ENCODE assay signal across 8 mouse cellular contexts in the genomic region with DNA sequence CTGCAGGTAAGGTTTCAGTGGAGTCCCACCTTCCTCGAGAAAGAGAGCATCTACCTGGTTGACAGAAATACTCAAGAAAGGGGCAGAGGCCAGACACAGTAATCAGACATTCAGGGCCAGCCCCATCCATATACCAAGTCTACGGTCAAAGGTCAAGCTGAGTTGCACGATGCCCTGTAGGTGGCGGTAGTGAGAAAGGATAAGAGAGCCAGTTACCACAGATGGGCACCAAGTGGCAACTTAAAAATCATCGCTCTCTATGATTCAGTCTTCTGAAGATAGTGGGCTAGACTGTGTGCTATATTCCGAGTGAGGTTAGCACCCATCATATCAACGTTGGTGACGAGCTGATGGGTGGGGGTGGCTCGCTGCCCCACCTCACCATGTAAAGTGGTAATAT. TPM values are rescaled to one million over a fixed set of nuclear protein-coding genes. Genes with fewer than 3 reads are reported as not detected.
DNase-seq lines count a peak whose midpoint lies in the region; ATAC-seq and TF ChIP-seq lines count a peak whose summit lies in the region.

No protein-coding gene starts in this region.

- H3K4me3 ChIP-seq in embryonic fibroblast, embryonic 13.5 days (ENCODE audit: insufficient read depth, low read length), result no peak overlapping the region

- DNase-seq in heart, adult 11 months, result peak; percentile 88
- no peak for DNase-seq in heart, postnatal 25 days (ENCODE audit: low spot score)
- peak; percentile 78 for DNase-seq in A20 (ENCODE audit: low read depth, low spot score)
- peak; percentile 45 for DNase-seq in lung, postnatal 25 days (ENCODE audit: low spot score)
- peak; percentile 78 for DNase-seq in thymus, postnatal 4 days
- DNase-seq in right cerebral cortex, postnatal 36 days (ENCODE audit: low spot score in 2 of 2), result no peak

- no peak for TF ChIP-seq POLR2A in embryonic fibroblast, embryonic 13.5 days (IDR thresholded peaks at IDR 0.05; ENCODE audit: low read depth, low read length)

- peak; percentile 46 for ATAC-seq in activated CD4-positive, CD25-positive, alpha-beta regulatory T cell, adult 4 months

- no peak overlapping the region for H3K27ac ChIP-seq in embryonic fibroblast, embryonic 13.5 days (ENCODE audit: insufficient read depth, low read length)

- H3K4me1 ChIP-seq in embryonic fibroblast, embryonic 13.5 days (ENCODE audit: control insufficient read depth, insufficient read depth, low read length), result no peaks in the 10 kb centered on the region

- peak; percentile 23; the same call in 1 of the 2 replicates for TF ChIP-seq CTCF in embryonic fibroblast, embryonic 13.5 days (IDR thresholded peaks at IDR 0.05; ENCODE audit: borderline replicate concordance, insufficient read depth, low read length)

- intact Hi-C loops in heart, postnatal 25 days (cut with DNase I), result no loop called here

RNA-seq across cellular contexts. Expression of a gene that starts 32.5 kb away (rescaled TPM):
- 1 to 10 TPM; 3.0 to 3.9 TPM for total RNA-seq in heart, postnatal 25 days (2021)
- 10 to 100 TPM; 54.0 to 63.3 TPM for polyA plus RNA-seq in activated CD4-positive, CD25-positive, alpha-beta regulatory T cell, adult 4 months (2017; shearing (Covaris generic))
- polyA plus RNA-seq in embryonic fibroblast, embryonic 13.5 days (2011; ENCODE audit: insufficient read length, low read depth, missing spikeins), result 16.7 and 17.5 TPM in 2 replicates

RNA-seq across cellular contexts. Expression of a gene that starts 43.3 kb away (rescaled TPM):
- total RNA-seq in heart, postnatal 25 days (2021), result 10 to 100 TPM; 15.3 to 16.3 TPM
- polyA plus RNA-seq in activated CD4-positive, CD25-positive, alpha-beta regulatory T cell, adult 4 months (2017; shearing (Covaris generic)), result not detected
- not detected in 2 replicates for polyA plus RNA-seq in embryonic fibroblast, embryonic 13.5 days (2011; ENCODE audit: insufficient read length, low read depth, missing spikeins)

Comparison
In these comparisons a context has a peak if more than half of its experiments do, and no peak if none do; other contexts are left out.
1. DNase-seq: peak in heart, adult 11 months (single experiment), A20 (single experiment), lung, postnatal 25 days (single experiment) and thymus, postnatal 4 days (single experiment); none in heart, postnatal 25 days (single experiment) and right cerebral cortex, postnatal 36 days (0 of 2).